Mouse (Mus musculus): ENCODE measurements at regions not wholly inside any gene's neighbourhood (a gene's known extent, or its start where the extent isn't known, plus 50 kb on each side); places are given as distances from the start of the nearest gene placed in this dataset.

GRCm38 (mm10) chr3:39705610-39706009 lies 818.9 kb downstream of the Fat4 start:
- no peak for DNase-seq (ENCODE audit: low spot score)
- Histone ChIP-seq H3K4me1 (replicated peaks) (no peaks in the 10 kb centered on the region), H3K27ac (no peak overlapping the region), H3K36me3 (no peaks in the 10 kb centered on the region), H3K9me3 (peaks cover 11% of the 10 kb centered on the region), H3K27me3 (ENCODE audit: insufficient read depth, poor library complexity, severe bottlenecking) (no peaks in the 10 kb centered on the region), H3K4me3 (no peak overlapping the region)
- 84% methylated on average over 1 of the region's 1 CpGs for WGBS

DNA sequence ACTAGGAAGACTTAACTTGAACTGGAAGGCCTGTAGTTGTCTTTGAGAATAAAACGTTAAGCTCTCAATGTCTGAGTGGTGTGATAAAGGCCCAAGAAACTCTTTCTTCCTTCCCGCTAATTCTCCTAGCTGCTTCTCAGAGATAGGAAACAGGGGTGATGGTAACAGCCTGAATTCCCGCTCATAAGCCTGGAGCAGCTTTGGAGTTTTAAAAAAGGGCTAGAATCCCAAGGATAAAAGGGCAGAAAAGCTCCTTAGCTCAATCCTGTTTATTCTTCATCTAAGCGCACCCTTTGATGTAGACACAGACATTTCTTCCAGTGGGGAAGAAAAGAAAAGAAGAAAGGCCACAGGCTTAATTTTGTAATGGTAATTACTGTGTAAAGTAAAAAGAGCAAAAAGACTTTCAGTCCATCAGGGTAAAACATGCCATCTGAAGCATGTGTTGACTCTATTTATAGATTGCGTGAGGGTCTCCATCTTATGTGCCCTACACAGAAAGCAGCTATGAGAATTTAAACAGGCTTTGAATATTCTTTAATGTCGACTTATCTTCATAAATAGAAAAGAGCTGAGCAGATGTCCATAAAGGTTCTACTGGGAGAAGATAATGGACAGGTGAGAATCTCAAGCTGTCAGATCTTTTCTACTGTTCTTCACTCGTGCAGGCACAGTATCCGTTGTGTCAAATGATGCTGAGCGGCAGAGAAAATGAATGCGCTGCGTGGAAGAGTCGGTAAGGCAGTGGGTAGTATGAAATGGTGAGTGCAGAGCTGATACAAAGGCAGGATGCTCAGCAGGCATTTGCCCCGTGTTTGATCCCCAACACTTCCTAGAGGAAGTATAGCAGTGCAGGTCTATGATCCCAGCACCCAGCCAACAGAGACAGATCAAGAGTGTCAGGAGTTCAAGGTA lies 818.0 kb upstream of the Intu start:
- H3K27me3 ChIP-seq (ENCODE audit: insufficient read depth, poor library complexity, severe bottlenecking), result no peaks in the 10 kb centered on the region
- H3K9me3 ChIP-seq, result no peaks in the 10 kb centered on the region
- no peak overlapping the region for H3K27ac ChIP-seq
- no peak overlapping the region for H3K4me3 ChIP-seq
- DNase-seq (ENCODE audit: low spot score), result no peak
- H3K36me3 ChIP-seq, result no peaks in the 10 kb centered on the region
- H3K4me1 ChIP-seq (replicated peaks), result peaks cover 6% of the 10 kb centered on the region; the same call in 1 of the 2 replicates
- 78% methylated on average over 13 of the region's 13 CpGs for WGBS

DNA sequence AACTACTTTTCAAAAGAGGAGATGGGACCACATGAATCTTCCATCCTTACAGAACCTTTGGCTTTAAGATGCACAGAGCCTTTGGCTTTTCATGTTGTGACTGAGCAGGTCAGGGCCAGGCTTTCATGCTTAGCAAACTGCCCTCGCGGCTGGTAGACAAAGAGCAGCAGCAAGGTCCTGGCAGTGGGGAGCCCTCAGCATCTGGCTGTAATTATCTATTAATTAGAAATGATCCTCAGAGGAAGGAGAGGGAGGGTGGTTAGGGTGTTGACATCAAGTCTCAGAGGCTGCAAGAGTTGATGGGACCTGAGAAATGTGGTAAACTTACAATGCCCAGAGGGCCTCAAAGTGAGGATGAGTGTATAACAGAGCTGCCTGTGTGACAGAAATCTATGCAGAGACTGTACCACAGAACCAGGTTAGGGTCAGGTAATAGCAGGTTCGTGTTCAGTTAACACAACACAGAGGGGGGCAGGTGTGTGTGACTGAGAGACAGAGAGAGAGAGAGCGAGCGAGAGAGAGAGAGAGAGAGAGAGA lies 817.0 kb upstream of the Intu start:
- no peaks in the 10 kb centered on the region for H3K9me3 ChIP-seq
- no peaks in the 10 kb centered on the region for H3K36me3 ChIP-seq
- no peaks in the 10 kb centered on the region for H3K27me3 ChIP-seq (ENCODE audit: insufficient read depth, poor library complexity, severe bottlenecking)
- 65% methylated on average over 5 of the region's 5 CpGs for whole genome bisulfite sequencing
- peak; percentile 28 for DNase-seq (ENCODE audit: low spot score)
- peaks cover 6% of the 10 kb centered on the region; the same call in 1 of the 2 replicates for H3K4me1 ChIP-seq (replicated peaks)
- H3K4me3 ChIP-seq, result no peak overlapping the region
- 0 out of 2 replicates have a peak overlapping the region, but pooled peaks have one; percentile 12 for H3K27ac ChIP-seq

DNA sequence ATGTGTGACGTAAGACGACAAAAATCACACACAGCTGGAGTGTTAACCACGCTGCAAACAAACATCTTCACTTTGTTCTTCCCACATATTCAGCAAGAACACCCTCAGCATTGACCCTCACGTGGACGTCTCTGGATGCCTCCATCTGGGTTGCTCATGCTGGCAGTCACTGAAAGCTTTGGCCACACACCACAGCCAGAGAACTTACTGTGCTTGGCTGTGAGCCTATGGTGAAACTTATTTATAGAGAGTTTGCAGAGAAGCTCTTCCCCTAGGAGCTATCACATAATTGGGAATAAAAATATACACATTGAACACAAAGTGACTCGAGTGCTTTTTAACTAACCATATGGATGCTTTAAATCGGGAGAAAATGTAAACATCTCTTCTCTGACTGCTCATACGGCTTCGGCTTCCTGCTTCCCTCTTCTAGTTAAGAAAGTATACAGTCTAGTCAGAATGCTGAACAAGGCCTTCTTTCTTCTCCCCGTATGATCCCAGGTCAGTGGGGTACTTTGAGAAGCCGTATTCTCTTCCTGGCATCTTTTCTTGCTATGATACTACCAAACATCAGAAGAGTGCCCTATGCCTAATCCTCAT lies 812.0 kb upstream of the Intu start:
- 75% methylated on average over 11 of the region's 11 CpGs for WGBS

DNA sequence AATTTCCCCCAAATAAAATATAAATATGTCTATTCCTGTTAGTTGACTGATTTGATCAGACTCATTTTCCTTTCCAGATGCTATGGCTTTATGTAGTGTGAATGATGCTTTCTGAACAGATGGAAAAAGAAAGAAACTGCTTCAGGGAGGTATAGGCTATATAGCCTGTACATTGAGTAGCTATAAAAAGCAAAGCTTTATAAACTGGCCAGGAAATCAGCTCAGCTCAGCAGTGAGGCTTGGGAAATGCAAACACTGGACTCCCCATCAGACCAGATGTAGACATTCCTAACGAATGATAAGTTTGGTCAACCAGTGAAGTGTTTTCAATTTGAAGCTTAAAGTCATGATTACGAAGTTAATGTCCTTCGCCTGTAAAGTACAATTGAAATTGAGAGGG lies 805.3 kb upstream of the Intu start:
- H3K4me3 ChIP-seq, result no peak overlapping the region
- no peaks in the 10 kb centered on the region for H3K36me3 ChIP-seq
- 88% methylated on average over 3 of the region's 3 CpGs for WGBS
- no peak for DNase-seq (ENCODE audit: low spot score)
- no peaks in the 10 kb centered on the region for H3K4me1 ChIP-seq (replicated peaks)
- no peaks in the 10 kb centered on the region for H3K9me3 ChIP-seq
- no peak overlapping the region for H3K27ac ChIP-seq
- H3K27me3 ChIP-seq (ENCODE audit: insufficient read depth, poor library complexity, severe bottlenecking), result no peaks in the 10 kb centered on the region

More for the DNA sequence above, 812.0 kb upstream of the Intu start:
- H3K9me3 ChIP-seq, result no peaks in the 10 kb centered on the region
- H3K36me3 ChIP-seq, result no peaks in the 10 kb centered on the region
- no peak overlapping the region for H3K27ac ChIP-seq
- H3K4me1 ChIP-seq (replicated peaks), result peaks cover 5% of the 10 kb centered on the region; the same call in 1 of the 2 replicates
- H3K4me3 ChIP-seq, result no peak overlapping the region
- DNase-seq (ENCODE audit: low spot score), result no peak
- H3K27me3 ChIP-seq (ENCODE audit: insufficient read depth, poor library complexity, severe bottlenecking), result no peaks in the 10 kb centered on the region

- Histone ChIP-seq H3K9me3 (no peaks in the 10 kb centered on the region), H3K27ac (no peak overlapping the region), H3K36me3 (no peaks in the 10 kb centered on the region), H3K4me1 (replicated peaks) (no peaks in the 10 kb centered on the region), H3K27me3 (ENCODE audit: insufficient read depth, poor library complexity, severe bottlenecking) (no peaks in the 10 kb centered on the region), H3K4me3 (no peak overlapping the region)
- WGBS, result 68% methylated on average over 1 of the region's 1 CpGs
- no peak for DNase-seq (ENCODE audit: low spot score)
Measured at GRCm38 (mm10) chr3:39736639-39737038, 794.4 kb upstream of the Intu start.

DNA sequence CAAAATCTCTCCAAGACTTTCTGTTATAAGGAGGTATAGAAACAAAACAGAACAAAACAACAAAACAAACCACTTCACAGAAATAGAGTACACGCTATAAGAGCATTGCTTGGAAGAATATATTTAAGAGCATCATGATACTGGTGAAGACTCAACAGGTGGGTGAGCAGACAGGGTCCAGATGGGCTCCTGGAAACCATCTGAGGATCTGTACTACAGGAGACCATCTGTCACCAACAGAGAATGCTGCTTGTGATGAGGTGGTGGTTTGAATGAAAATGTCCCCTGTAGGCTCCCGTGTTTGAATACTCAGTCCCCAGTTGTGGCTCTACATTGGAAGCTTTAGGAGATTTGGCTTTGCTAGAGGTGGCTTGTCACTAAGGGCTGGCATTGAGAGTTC lies 785.1 kb upstream of the Intu start:
- no peak for DNase-seq (ENCODE audit: low spot score)
- no peak overlapping the region for H3K4me3 ChIP-seq
- no peaks in the 10 kb centered on the region for H3K9me3 ChIP-seq
- H3K36me3 ChIP-seq, result no peaks in the 10 kb centered on the region
- H3K4me1 ChIP-seq (replicated peaks), result no peaks in the 10 kb centered on the region
- no peak overlapping the region for H3K27ac ChIP-seq
- 87% methylated on average over 2 of the region's 2 CpGs for WGBS
- no peaks in the 10 kb centered on the region for H3K27me3 ChIP-seq (ENCODE audit: insufficient read depth, poor library complexity, severe bottlenecking)

DNA sequence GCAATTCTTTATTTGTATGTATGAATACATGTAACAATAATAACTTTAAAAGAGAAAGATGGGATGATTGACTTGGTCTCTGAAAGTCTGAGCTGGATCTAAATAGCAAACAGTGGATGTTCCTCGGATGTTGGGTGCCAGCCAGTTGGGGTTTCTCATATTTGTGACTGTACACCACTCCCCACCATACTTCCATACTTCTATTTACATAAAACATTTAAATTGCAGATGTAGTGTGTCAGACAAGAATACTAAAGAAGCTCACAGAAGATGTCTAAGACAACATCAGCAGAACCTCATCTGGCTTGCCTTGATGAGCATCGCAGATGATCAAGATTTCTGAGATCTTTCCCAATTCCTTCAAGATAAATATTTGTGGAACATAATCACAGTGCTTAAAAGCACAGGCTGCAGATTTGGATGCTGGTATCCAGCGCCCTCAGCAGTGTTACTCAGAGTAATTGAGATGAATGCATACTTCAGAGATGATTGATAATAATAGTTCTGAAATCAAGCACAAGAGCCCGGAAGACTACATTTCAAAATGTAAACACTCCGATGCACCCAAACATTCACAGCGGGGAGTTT lies 762.0 kb upstream of the Intu start:
- WGBS, result 91% methylated on average over 6 of the region's 6 CpGs
- H3K9me3 ChIP-seq, result no peaks in the 10 kb centered on the region
- H3K36me3 ChIP-seq, result no peaks in the 10 kb centered on the region
- no peaks in the 10 kb centered on the region for H3K27me3 ChIP-seq (ENCODE audit: insufficient read depth, poor library complexity, severe bottlenecking)
- H3K4me3 ChIP-seq, result no peak overlapping the region
- H3K27ac ChIP-seq, result no peak overlapping the region
- no peak for DNase-seq (ENCODE audit: low spot score)
- H3K4me1 ChIP-seq (replicated peaks), result no peaks in the 10 kb centered on the region

GRCm38 (mm10) chr3:39776278-39777039 lies 754.6 kb upstream of the Intu start:
- Histone ChIP-seq H3K9me3 (no peaks in the 10 kb centered on the region), H3K27me3 (ENCODE audit: insufficient read depth, poor library complexity, severe bottlenecking) (no peaks in the 10 kb centered on the region), H3K4me1 (replicated peaks) (peaks cover 14% of the 10 kb centered on the region), H3K4me3 (no peak overlapping the region), H3K36me3 (no peaks in the 10 kb centered on the region), H3K27ac (no peak overlapping the region)
- no peak for DNase-seq (ENCODE audit: low spot score)
- WGBS, result 93% methylated on average over 7 of the region's 7 CpGs

DNA sequence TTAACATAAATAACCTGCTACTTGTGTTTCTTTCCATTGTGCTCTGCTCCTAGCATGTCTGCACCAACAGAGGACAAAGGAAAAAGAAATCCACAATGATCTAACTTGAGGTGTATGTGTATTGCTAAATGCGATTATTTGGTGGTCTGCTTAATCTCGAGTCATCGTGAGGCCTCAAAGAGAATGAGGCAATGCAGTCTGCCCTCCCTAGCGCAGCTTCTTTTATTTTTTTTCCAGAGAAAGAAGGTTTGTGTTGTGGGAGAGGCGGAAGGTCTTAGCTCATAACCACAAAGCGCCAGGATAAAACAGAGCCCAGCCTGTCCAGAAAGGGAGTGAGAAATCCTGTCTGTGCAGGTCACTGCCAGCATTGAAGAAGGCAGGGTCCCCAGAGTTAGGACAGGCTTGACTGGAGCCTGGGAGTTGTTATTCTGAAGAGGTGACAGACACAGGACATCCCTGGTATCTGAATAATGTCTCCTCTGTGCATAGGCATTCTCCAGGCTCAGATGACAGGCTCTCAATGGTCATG lies 751.3 kb upstream of the Intu start:
- Histone ChIP-seq H3K9me3 (no peaks in the 10 kb centered on the region), H3K27ac (peak overlapping the region; percentile 42), H3K27me3 (ENCODE audit: insufficient read depth, poor library complexity, severe bottlenecking) (no peaks in the 10 kb centered on the region), H3K4me3 (no peak overlapping the region), H3K36me3 (no peaks in the 10 kb centered on the region), H3K4me1 (replicated peaks) (peaks cover 19% of the 10 kb centered on the region)
- 67% methylated on average over 6 of the region's 6 CpGs for WGBS
- no peak for DNase-seq (ENCODE audit: low spot score)

DNA sequence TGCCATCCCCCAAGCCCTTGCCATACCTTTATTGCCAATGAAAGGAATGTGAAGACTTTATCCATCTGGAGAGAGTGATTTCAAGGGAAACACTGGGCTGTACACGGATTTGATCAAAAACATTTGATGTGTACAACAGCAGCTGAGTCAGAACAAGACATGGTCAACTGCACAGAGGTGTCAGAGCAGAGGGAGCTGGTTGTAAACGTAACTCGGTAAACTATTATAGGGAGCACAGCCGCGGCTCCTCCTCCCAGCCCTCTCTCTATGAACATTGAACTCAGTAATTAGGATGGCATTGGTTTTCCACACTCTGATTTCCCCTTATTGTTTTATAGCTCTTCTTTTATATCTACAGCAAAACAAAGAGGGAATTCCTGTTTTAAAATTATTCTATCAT lies 750.8 kb upstream of the Intu start:
- Histone ChIP-seq H3K4me3 (no peak overlapping the region), H3K27ac (peak overlapping the region; percentile 42), H3K9me3 (no peaks in the 10 kb centered on the region), H3K36me3 (no peaks in the 10 kb centered on the region), H3K27me3 (ENCODE audit: insufficient read depth, poor library complexity, severe bottlenecking) (no peaks in the 10 kb centered on the region), H3K4me1 (replicated peaks) (peaks cover 19% of the 10 kb centered on the region)
- 63% methylated on average over 5 of the region's 5 CpGs for WGBS
- no peak for DNase-seq (ENCODE audit: low spot score)

- Histone ChIP-seq H3K27ac (no peak overlapping the region), H3K4me3 (no peak overlapping the region), H3K36me3 (no peaks in the 10 kb centered on the region), H3K9me3 (no peaks in the 10 kb centered on the region), H3K4me1 (replicated peaks) (peaks cover 14% of the 10 kb centered on the region), H3K27me3 (ENCODE audit: insufficient read depth, poor library complexity, severe bottlenecking) (no peaks in the 10 kb centered on the region)
- 92% methylated on average over 2 of the region's 2 CpGs for WGBS
- DNase-seq (ENCODE audit: low spot score), result no peak
Measured at GRCm38 (mm10) chr3:39784901-39785300, 746.2 kb upstream of the Intu start.

Data from hindbrain, embryonic 10.5 days (tissue).